Mouse (Mus musculus) adrenal gland, postnatal 14 days (tissue): ENCODE data around the gene Col25a1. TPM values are rescaled to one million over a fixed set of nuclear protein-coding genes. Genes with fewer than 3 reads are reported as not detected.

Experiments
- DNase-seq: peaks from one replicate; pipeline ENCODE4 v3.0.0; 2021; ENCODE audit warnings: mixed read lengths
- total RNA-seq: library from RNA; stranded (reverse); gene quantifications from 2 replicates; pipeline ENCODE4 v1.2.3, GENCODE M21; 2021

Gene Col25a1
- total RNA-seq, 1 experiment from 2014 or later: 4.2 TPM

DNA sequence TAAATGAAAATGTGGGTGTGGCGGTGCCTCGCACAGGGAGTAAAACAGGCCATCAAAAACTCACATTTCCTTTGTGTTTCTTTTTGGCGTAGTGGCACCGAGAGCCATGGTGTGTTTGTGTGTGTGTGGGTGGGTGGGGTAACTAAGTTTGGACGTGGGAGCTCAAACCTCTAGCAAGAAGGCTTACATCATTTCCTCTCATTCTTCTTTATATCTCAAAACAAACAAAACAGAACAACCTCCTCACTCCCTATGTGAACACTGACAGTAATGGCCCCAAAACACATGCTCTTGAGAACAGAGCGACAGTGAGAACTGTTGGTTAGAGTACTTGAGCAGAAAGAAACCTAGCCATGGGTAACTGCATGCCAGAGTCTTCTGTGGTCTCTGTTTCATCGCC is 121.1 kb downstream of the Col25a1 start:
- DNase-seq: no peak

DNA sequence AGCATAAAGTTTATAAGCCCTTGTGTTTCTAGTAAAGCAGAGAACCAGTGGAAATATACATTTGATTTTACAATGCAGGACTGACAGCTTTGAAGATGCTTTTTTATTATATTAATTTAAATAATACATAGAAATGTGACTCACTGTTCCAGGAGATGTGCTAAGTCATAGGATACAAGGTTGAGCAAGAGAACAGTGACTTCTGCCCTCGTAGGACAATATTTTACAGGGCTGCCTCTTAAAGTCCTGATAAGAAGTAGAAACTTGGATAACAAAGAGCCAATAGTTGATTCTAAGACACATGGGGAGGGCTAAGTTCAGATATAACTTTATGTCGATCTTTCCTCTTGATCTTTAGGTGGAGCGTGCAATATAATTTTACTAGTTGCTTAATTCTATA is 124.8 kb downstream of the Col25a1 start:
- no peak for DNase-seq

DNA sequence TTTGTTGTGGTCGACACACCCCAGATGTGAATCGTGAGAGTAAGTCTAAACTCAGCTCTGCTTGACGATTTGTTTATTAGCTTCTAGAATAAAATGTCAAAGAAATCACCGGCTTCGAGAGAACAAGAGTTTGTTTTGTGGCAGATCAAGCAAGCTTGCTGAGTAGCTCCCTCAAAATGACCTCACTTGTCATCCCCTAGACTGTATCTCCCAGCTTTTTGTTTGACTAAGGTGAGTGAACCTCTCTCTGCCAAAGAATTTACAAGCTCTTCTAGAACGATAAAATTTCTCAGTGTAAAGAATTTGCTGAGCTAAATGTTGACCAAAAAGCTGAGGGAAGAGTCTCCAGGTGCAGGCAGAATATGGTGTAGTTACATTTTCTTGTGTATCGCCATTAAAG is 125.3 kb downstream of the Col25a1 start:
- no peak for DNase-seq

DNA sequence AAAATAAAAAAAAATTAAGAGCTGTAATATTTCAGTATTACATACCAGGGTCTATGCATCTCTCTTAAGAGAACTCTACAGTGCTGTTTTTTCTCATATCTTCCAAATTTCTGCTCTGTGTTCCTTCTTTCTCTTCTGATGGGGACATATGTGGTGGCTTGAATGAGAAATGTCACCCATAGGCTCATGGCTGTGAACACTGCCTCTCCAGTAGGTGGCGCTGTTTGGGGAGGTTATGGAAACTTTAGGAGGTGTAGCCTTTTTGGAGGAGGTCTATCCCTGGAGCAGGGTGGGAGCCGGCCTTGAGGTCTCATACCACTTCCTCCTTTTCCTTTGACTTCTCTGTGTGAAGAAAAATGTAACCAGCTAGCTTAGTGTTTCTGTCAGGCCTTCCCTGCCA is 128.4 kb downstream of the Col25a1 start:
- no peak for DNase-seq

DNA sequence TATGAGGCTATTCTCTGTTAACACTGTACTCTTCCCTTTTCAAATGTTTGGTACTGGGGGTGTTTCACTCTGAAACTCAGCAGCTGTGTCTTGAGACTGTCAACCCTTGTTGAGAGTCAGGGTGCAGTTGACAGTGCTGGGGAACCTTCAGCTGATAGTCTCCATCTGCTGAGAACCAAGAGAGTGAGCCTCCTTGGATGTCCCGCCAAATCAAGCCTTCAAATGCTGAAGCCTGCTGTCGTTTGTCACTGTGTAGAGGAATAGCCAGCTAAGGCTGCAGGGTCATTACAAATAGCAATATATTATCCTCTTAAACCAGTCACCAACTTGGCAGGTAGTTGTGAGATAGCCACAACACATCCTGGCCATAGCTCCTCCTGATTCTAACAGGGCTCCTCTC is 129.0 kb downstream of the Col25a1 start:
- DNase-seq: no peak

DNA sequence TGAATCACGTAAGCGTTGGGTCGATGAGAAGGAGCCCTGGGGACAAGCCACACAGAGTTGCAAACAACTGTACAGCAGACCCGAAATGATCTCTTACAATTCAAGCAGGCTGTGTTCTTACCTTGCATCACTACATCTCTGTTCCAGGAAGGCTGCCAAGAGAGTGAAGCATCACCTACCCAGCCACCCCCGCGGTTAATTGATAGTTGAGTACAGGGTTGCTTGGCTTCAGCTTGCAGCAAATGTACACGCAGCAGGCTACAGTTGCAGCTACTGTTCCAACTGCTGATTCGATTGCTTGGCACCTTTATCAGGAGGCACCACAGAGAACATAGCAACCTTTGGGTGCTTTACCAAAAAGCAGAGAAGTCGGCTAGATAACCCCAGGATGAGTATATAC is 133.8 kb downstream of the Col25a1 start:
- peak; percentile 29 for DNase-seq

DNA sequence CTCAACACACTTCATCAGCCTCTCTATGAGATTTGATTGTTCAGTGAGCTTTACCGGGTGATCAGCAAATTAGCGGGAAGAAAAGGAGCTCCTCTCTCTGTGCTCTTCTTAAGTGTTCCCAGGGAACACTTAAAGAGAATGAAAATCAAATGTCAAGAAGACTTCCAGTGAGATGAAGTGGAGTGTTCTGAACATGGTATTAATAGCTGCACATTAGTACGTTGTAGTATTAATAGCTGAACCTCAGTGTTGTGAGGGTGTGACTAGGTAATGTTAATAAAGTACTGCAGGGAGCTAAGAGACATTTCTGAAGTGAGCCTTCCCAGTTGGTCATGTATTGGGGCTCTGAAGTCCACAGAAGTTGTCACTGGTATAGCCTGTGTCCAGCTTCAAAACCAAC is 139.2 kb downstream of the Col25a1 start:
- no peak for DNase-seq

DNA sequence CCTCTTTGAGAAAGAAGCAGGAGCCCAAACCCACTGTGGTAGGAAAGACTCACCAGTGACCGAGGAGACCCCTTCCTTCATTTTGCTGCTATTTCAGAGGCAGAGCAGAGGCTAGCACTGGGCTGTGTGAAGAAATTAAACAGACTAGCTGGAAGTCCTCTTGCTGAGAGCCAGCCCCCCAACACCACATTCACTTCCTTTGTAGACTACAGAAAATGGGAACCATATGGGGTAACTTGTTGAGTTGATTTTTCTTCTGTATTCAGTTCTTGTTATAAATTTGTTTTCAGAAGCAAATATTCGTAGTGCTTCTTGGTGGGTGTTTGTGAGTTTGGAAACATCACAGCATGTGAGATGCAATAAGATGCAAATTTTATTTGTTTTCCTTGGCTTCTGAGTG is 142.6 kb downstream of the Col25a1 start:
- no peak for DNase-seq

DNA sequence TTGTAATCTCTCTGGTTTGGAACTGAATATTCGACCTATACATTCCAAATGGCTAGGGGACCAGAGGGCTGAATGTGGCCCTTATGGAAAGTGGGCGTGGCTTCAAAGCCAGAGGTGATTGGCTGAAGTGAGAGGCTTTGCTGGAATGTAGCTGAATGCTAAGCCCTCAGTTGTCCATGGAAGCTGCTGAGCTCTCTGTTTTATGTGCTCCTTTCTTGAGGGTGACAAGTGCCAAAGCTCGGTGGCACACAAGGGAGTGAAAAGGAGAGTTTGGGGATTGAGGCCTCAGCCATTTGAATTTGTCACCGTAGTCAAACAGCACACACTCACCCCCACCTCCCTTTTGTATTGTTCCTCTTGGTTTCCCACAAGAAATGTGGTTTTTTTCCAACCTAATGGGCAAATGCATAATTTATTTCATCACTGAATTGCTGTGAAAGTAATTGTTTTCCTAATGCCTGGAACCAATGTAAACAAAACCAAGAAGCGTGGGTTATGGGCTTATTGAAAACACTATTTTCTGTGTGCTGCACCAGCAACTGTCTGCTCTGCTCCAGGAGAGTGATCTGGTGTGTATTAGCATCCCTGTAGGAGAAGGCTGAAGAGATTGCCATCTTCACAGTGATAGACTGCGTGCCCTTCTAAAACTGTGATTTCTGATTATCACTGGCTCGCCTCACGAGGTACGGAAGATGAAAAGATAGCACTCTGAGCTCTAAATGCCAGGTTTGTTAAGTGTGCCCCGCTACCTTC is 147.2 kb downstream of the Col25a1 start:
- no peak for DNase-seq

DNA sequence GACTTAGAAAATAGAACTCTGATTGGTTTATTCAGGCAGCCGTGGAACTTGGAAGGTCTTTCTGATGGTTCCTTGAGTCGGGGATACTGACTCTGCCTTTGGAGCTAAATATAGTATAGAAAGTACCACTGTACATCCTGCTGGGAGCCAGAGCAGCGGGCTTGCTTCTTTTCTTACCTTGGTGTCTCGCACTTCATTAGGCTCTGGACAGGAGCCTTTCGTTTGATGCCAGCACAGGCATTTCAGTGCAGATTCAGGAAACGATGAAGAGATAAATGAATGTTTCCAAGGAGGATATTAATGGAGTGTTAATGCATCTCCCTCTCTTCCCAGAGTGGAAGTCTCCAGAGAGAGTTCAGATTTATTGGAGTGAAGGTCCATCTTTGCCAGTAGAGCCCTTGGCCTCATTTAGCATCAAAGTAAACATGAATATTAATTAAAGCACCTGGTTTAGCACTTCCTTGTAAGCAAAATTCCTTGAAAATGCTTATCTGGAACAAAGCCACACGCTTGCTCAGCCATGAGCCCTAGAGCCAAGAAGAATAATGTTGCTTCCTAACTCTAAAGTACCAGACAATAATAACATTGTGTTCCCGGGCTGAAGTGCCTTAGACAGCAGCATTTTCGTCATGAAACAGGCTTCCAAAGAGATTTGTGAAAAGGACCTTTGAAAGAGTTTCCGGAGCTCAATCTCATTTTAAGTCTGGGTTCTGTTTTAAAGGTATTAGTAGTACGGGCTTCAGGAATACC is 151.9 kb downstream of the Col25a1 start:
- no peak for DNase-seq

DNA sequence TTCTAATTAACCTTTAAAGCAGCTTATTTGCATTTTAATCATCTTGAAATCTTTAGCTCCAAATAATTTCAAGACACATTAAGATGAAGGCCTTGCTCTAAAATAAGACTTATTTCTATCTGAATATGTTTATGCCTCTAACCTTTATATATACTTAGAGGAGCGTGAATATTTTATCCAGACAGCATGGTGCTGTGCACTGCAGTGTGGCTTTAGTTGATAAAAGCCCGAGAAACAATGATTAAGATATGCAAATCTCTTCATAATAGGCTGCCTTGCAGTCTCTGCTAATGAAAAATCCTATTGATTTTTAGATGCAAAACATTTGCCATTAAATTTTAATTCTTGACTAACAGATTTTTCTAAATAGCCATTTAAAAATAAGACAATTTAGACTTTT is 156.8 kb downstream of the Col25a1 start:
- no peak for DNase-seq

DNA sequence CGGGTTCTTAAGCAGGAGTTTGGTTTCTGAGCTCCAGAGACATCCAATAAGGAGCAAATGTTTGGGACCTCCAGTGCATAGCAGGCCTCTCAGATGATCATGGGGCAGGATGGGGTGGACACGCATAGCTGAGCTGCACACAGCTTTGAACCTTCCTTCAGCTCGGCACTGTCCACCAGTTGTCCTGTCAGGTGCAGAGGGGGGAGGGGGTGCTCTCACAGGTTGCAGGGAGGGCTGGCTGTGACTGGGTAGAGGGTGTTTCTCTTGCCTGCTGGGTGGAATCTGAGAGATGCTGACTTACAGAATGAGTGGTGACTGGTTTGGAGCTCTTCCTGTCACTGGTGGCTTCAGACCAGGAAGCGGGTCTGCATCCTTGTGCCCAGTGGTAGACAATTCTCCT is 157.5 kb downstream of the Col25a1 start:
- no peak for DNase-seq

DNA sequence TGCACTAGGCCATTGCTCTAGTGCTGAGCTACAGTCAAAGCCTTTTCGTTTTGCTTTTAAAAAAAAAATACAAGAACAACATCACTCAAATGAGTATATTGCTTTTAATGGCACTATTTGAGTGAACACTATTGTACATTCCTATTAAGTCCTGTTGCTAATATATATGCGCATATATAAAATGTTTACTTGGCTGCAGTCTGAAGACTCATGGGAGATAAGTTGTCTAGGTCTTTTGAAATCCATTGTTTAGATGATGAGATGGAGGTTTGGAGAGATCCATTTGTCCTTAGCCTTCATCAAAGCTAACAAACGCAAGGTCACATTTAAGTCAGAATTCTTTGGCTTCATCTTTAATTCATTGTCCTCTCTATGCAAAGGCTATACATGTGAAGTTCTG is 157.9 kb downstream of the Col25a1 start:
- no peak for DNase-seq

DNA sequence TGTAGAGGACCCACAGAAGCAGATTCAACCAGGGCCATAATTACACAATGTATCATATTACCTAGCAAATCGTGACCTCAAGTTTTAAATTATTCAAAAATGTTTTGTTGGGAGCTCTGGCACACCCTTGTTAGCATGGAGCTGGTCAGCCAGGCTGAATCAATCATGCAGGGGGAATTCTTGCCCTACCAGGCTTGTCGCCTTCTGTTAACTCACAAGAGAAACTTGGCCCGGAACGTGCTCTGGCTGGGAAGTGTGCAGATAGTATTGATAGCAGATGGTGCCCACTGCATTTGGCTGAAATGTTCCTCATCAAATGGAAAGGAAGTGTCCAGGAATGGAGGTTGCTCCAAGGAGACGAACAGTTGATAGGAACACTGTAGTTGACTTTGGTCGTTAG is 158.9 kb downstream of the Col25a1 start:
- peak; percentile 33 for DNase-seq

DNA sequence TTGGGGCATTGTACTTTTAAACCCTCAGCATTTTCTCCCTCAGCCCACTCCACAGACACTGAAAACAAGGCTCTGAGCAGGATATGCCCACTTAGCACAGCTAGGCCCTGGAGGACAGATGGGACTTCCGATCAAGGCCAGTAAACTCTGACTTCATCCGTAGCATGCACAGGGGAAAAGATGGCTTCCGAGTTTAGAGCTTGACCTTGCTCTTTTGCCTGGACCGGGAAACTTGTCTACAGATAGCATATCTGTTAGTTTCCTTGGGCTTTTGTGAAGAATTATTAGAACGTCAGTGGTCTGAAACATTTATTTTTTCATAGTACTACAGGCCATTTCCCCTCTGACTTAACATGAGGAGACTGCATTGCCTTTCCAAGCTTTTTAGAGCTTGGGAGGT is 159.4 kb downstream of the Col25a1 start:
- no peak for DNase-seq

DNA sequence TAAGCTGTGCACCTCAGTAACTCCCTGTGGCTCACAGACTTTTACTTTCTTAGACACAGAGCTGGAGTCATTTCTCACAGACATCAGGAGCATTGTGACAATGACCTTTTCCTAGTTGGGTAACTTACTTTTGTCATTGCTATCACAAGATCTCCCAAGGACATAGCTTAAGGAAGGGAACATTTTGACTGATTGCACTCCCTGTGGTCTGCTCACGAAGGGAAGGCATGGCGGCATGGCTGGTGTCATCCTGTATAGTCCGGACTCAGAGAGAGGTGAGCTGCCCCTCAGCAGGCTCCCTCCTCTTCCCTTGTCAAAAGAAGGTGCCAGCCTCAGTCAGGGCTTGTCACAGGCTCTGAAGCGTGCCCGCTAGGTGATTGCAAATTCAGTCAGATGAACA is 160.6 kb downstream of the Col25a1 start:
- DNase-seq: peak; percentile 41

DNA sequence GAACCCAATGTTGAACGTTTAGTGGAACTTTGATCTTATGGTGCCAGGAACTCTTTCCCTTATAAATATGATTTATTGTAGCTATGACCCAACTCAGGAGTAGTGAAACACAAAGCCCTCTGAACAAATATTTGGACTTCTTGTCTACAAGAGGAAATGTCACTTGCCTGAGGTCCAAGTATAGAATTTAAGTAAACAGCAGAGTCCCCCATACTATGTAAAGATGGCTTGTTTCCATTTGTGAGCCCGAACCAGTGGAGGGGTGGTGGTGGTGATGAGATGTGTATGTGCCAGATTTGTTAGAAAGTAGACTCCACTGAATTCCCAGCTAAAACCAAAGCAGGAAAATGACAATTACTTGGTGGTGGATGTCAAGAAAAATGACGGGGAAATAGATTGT is 169.2 kb downstream of the Col25a1 start:
- DNase-seq: no peak

DNA sequence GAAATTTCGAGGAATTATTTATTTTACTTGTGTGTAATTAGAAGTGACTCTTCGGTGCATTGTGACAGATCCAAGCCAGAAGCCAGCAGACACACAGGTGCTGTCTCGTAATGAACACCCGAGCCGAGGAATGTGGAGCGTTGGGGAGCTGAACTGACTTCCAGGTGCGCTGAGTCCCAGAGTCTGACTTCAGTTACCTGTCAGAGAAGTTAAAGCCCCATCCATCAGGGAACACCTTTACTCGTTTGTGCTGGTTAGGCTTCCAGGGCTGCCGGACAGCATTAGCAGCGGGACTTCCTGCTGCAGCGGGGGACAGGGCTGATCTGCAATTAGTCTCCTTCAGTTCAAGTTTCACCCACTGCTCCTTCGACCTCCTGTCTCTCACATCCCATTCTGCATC is 172.3 kb downstream of the Col25a1 start:
- no peak for DNase-seq

DNA sequence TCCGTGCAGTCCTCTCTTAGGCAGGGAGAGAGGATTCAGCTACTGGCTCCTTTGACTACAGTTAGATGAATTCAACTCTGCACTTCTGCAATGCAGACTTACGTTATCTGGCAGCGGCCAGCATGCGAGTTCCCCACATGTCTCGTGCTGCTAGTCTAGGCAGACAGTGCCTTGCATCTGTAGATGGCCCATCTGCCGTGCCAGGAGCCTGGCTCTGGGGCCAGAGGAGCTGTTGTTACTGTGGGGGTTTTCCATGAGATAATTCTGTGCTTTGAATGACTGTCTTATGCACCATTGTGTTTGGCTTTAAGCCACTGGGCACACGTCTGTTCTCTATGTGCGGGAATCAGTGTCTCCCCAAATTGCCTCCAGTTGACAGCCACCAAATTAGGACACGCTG is 173.5 kb downstream of the Col25a1 start:
- no peak for DNase-seq

DNA sequence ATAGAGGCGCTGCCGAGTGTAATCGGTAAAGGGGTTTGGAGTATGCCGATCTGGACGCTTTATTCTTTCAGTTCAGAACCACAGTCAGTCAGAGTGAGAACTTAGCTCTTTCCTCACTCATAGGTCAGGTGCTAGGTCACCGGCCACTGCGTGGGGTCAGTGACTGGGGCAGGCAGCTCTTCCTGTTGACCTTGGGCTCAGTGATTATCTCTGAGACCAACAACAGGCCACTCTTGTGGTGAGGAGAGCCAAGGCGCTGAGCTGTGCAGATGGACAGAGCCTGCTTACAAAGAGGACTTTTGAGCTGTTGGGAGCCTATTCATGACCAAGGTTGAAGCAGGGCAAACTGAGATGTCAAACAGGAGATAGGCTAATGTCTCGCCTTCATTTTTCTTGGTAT is 174.4 kb downstream of the Col25a1 start:
- DNase-seq: no peak

DNA sequence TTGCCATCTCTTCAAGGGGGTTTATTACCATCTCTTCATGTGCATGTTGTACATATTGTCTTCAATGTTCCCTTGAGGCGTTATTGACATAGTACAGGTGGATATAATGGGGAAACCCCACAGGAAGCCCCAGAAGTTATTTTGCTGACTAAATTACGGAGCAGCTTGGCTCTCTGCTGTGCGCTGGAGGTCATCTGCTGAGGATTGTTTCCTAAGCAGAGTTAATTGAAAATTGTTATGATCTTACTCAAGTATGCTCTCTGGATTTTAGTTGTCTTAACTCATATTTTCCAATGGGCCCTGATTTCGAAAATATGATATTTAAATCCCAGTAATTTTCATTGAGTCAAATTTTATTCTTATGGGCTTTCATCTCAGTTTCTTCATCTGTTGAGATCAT is 178.0 kb downstream of the Col25a1 start:
- no peak for DNase-seq

DNA sequence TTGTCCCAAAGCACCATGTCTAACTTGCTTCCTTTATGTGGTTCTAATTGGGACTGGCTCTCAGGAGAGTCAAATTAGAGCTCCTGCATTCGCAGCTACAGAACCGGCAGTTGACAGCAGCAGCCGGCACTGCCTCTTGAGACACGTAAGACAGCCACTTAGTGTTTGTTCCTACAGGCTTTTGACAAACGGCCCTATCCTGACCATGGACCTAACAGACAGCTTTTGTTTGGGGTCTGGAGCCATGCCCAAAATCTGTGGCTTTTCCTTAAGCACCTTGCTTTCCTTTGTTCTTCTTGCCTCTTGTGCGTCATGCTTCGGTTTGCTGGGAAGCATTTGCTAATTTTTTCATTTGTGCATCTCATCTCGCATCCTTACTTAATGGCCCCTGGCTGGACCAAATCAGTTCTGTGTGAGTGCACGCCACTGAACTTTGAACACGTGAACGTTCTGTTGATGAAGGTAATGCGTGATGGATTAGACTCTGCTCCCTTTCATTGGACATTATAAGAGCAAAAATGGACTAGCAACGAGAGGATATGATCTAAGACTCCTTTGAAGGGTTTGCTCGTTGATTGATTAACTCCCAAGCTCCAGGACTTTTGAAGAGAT is 179.5 kb downstream of the Col25a1 start:
- DNase-seq: no peak

DNA sequence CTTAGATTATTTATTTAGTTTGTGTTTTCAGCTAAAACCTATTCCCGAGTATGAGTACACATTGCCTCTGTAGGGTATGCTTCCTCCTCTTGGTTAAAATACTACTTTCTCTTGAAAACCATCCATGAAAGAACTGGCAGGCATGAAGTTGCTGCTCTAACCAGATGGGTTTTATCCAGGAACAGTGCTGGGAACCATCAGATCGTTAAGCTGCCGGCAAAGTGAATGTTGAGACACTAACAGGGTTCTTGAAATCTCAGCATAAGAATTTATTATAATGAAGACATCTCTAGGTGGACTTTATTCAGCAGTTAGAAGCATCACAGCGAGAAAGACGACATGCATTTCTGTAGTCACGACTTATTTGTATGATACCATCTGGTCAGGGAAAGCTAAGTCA is 181.9 kb downstream of the Col25a1 start:
- no peak for DNase-seq
